Mouse (Mus musculus) ES-Bruce4 (cell line): ENCODE measurements around the gene U2af2.

ENCODE experiments used
- CTCF ChIP-seq: IDR thresholded peaks from one replicate; pipeline ENCODE4 v1.8.1; 2011; ENCODE audit warnings: low read depth, low read length
- EP300 ChIP-seq: IDR thresholded peaks from 2 replicates; pipeline ENCODE4 v1.6.1; 2011; ENCODE audit warnings: low read depth, low read length; ENCODE audit not compliant: insufficient read depth
- POLR2A ChIP-seq: IDR thresholded peaks from one replicate; pipeline ENCODE4 v1.8.1; 2011; ENCODE audit warnings: low read length; ENCODE audit not compliant: insufficient read depth

DNA sequence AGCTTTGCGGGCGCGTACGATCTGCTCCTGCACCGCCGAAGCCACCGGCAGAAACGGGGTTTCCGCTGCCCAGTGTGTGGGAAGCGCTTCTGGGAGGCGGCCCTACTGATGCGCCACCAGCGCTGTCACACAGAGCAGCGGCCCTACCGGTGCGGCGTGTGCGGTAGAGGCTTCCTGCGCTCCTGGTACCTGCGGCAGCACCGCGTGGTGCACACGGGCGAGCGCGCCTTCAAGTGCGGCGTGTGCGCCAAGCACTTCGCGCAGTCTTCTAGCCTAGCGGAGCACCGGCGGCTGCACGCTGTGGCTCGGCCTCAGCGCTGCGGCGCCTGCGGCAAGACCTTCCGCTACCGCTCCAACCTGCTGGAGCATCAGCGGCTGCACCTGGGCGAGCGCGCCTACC is 30.4 kb upstream of the U2af2 start:
- no peak for TF ChIP-seq CTCF
- no peak for TF ChIP-seq POLR2A
- TF ChIP-seq EP300 = no peak
